Mouse (Mus musculus): Measurements from ENCODE around the gene Dync2li1.

DNA sequence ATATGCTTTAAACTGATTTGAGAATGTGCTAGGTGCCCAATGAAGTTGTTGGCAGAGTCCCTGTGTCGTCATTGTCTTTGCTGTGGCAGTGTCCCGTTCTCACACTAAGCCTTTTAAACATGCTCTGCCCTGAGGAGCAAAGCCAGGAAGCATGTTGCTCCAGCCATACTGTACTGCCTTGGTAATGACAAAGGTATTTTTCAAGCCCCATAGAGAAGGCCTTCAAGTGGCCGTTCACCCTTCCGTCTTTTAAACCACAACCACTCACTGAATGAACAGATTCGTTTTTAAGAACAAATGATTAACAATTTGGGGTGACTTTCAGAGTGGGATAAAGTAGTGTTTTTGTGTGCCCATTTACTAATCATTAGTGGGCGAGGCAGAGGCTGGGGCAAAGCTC, 5.1 kb upstream of the Dync2li1 start:
- TF ChIP-seq CTCF (IDR thresholded peaks at IDR 0.05), result no peak
- peak; percentile 20; the same call in 1 of the 2 replicates for TF ChIP-seq EP300 (IDR thresholded peaks at IDR 0.05)

All from lung, postnatal 0 days (tissue).